Mouse (Mus musculus) heart, embryonic 11.5 days (tissue): ENCODE data around the gene Cdc40. TPM values are rescaled to one million over a fixed set of nuclear protein-coding genes. Genes with fewer than 3 reads are reported as not detected.

Experiments used
- ATAC-seq: fragments of 200-750 bp; cut with Nextera tagmentation; replicated peaks from 2 replicates; pipeline ENCODE4 v1.8.0; 2017; ENCODE audit warnings: moderate library complexity; ENCODE audit not compliant: insufficient number of reproducible peaks, low FRiP score, low TSS enrichment
- H3K27ac ChIP-seq: fragments of 300-500 bp; sonication (generic); 2 replicates; pipeline ENCODE4 v1.5.1; 2014; ENCODE audit warnings: mild to moderate bottlenecking, low read depth, low read length
- H3K27me3 ChIP-seq: fragments of 300-500 bp; sonication (generic); 2 replicates; pipeline ENCODE4 v1.6.1; 2014; ENCODE audit warnings: mild to moderate bottlenecking, low read length, mixed read lengths; ENCODE audit not compliant: control insufficient read depth, insufficient read depth
- H3K36me3 ChIP-seq: fragments of 300-500 bp; sonication (generic); 2 replicates; pipeline ENCODE4 v1.6.1; 2014; ENCODE audit warnings: mild to moderate bottlenecking, low read length, moderate library complexity, mixed read lengths; ENCODE audit not compliant: control insufficient read depth, insufficient read depth
- H3K4me1 ChIP-seq: fragments of 300-500 bp; sonication (generic); 2 replicates; pipeline ENCODE4 v1.6.1; 2014; ENCODE audit warnings: low read length; ENCODE audit not compliant: control insufficient read depth, insufficient read depth
- H3K4me2 ChIP-seq: fragments of 300-500 bp; sonication (generic); 2 replicates; pipeline ENCODE4 v1.6.1; 2014; ENCODE audit warnings: mild to moderate bottlenecking, moderate library complexity
- H3K4me3 ChIP-seq: fragments of 300-500 bp; sonication (generic); 2 replicates; pipeline ENCODE4 v1.5.1; 2014; ENCODE audit warnings: low read depth, low read length
- H3K9ac ChIP-seq: fragments of 300-500 bp; sonication (generic); 2 replicates; pipeline ENCODE4 v1.6.1; 2014; ENCODE audit warnings: mild to moderate bottlenecking, low read depth, low read length, moderate library complexity
- H3K9me3 ChIP-seq: fragments of 300-500 bp; sonication (generic); replicated peaks from 2 replicates; pipeline ENCODE4 v1.6.1; 2016; ENCODE audit warnings: low read length; ENCODE audit not compliant: control insufficient read depth
- WGBS: fragments of 180-500 bp; shearing (Covaris S2); extraction: QIAGEN DNeasy Blood & Tissue Kit; methylation state at CpG from one replicate; pipeline ENCODE4 v1.1.7; 2014; ENCODE audit not compliant: insufficient replicate concordance; 5-methylcytosine and 5-hydroxymethylcytosine counted together
- polyA plus RNA-seq: library from polyadenylated mRNA; unstranded; fragments of >200 nt; fragmentation: Nextera tagmentation; extraction: Ambion mirVana; gene quantifications from 2 replicates; pipeline ENCODE4 v1.2.1, GENCODE M21; 2014

Gene Cdc40
- polyA plus RNA-seq, 1 experiment from 2014 or later: 23.3 TPM

DNA sequence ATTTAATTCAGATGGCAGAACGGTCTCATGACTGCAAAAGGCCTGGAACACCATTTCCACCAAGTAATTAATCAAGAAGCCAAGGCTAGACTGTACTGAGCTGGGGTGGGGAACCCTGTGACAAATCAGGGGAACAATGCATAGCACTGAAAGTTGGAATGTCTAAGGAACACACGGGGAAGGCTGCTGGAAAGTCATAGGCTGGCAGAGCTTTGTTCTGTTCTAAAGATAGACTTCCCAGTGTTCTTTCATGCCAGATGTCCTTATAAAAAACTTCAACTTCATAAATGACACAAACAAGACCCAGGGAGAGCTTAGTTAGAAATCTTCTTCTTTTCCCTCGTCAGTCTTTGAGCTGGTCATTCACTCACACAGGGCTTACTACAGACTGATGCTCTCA lies 1.9 kb downstream of the Cdc40 start:
- no peaks in the 10 kb centered on the region for H3K36me3 ChIP-seq
- H3K4me1 ChIP-seq: peaks cover 26% of the 10 kb centered on the region
- no peaks in the 10 kb centered on the region for H3K27me3 ChIP-seq
- H3K27ac ChIP-seq: no peak overlapping the region
- no peak overlapping the region for H3K9ac ChIP-seq
- ATAC-seq: no peak
- H3K4me2 ChIP-seq: peak overlapping the region; percentile 32; the same call in 1 of the 2 replicates
- H3K9me3 ChIP-seq: no peaks in the 10 kb centered on the region
- no peak overlapping the region for H3K4me3 ChIP-seq
- WGBS: 64% methylated on average over 3 of the region's 3 CpGs

DNA sequence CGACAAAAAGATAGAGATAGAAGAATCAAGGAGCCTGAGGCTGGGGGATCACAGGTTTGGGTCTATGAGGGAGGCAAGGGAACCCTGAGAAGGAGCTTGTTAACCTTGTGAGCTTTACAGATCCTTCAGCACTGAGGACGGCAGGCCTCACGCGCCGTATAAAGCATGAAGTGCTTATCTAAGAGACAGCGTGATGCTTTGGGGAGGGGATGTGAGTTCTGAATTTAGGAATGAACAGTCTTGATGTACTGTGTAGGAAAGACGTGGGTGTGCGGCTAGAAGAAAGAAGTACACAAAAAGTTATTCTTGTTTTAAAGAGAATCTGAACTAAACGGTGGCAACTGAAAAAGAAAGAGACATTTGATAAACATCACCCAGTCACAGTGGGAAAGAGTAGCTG lies 3.1 kb downstream of the Cdc40 start:
- no peak overlapping the region for H3K4me2 ChIP-seq
- WGBS: 69% methylated on average over 9 of the region's 9 CpGs
- no peak for ATAC-seq
- H3K4me1 ChIP-seq: peaks cover 26% of the 10 kb centered on the region
- H3K4me3 ChIP-seq: no peak overlapping the region
- H3K36me3 ChIP-seq: no peaks in the 10 kb centered on the region
- H3K27me3 ChIP-seq: no peaks in the 10 kb centered on the region
- H3K27ac ChIP-seq: no peak overlapping the region
- H3K9me3 ChIP-seq: no peaks in the 10 kb centered on the region
- 0 out of 2 replicates have a peak overlapping the region, but pooled peaks have one; percentile 16 for H3K9ac ChIP-seq

DNA sequence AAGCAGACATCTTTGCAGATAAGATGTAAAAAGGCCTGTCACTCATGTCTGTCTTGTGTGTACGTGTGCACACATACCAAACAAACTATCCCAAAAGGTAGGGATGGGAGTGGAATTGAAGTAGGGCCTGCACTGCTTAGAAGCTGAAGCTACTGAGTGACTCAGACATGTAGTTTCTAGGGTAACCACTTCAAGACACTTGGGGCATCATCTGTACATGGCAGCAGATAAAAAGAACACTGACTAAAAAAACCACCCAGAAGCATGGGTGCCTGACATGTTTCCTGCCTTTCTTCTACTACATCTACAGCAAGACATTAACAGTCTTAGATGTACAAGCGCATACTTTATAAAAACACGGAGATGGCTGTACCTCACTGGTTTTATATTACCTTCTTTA lies 4.9 kb downstream of the Cdc40 start:
- ATAC-seq: no peak
- H3K4me3 ChIP-seq: no peak overlapping the region
- no peaks in the 10 kb centered on the region for H3K36me3 ChIP-seq
- peaks cover 31% of the 10 kb centered on the region for H3K4me1 ChIP-seq
- no peak overlapping the region for H3K9ac ChIP-seq
- 61% methylated on average over 3 of the region's 3 CpGs for WGBS
- H3K9me3 ChIP-seq: no peaks in the 10 kb centered on the region
- H3K4me2 ChIP-seq: no peak overlapping the region
- no peak overlapping the region for H3K27ac ChIP-seq
- no peaks in the 10 kb centered on the region for H3K27me3 ChIP-seq

DNA sequence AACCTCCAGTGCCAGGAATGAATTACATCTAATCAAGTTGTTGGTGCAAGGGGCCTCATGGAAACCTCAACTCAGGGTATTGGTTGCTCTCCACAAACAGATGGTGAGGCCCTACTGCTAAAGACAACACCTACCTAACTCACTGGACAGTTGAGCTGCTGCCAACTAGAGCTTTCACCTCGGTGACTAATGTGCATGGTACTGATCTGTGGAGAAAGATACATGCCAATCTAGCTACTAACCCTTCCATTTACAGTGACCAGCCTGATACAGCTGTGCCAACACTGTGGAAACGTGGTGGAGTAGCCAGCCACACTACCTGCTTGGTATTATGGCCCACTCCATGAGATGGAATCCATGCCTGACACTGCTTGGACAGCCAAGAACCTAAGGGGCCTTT lies 11.1 kb downstream of the Cdc40 start:
- no peak overlapping the region for H3K4me3 ChIP-seq
- ATAC-seq: no peak
- no peaks in the 10 kb centered on the region for H3K27me3 ChIP-seq
- H3K36me3 ChIP-seq: no peaks in the 10 kb centered on the region
- H3K4me1 ChIP-seq: peaks cover 12% of the 10 kb centered on the region
- no peak overlapping the region for H3K27ac ChIP-seq
- H3K9me3 ChIP-seq: no peaks in the 10 kb centered on the region
- 86% methylated on average over 2 of the region's 2 CpGs for WGBS
- H3K9ac ChIP-seq: no peak overlapping the region
- H3K4me2 ChIP-seq: no peak overlapping the region

GRCm38 (mm10) chr10:40871301-40871700 lies 11.8 kb downstream of the Cdc40 start:
- no peak overlapping the region for H3K4me2 ChIP-seq
- H3K9me3 ChIP-seq: no peaks in the 10 kb centered on the region
- ATAC-seq: no peak
- no peak overlapping the region for H3K4me3 ChIP-seq
- no peaks in the 10 kb centered on the region for H3K36me3 ChIP-seq
- 92% methylated on average over 2 of the region's 2 CpGs for WGBS
- H3K27me3 ChIP-seq: no peaks in the 10 kb centered on the region
- no peak overlapping the region for H3K27ac ChIP-seq
- peaks cover 12% of the 10 kb centered on the region for H3K4me1 ChIP-seq
- H3K9ac ChIP-seq: no peak overlapping the region

DNA sequence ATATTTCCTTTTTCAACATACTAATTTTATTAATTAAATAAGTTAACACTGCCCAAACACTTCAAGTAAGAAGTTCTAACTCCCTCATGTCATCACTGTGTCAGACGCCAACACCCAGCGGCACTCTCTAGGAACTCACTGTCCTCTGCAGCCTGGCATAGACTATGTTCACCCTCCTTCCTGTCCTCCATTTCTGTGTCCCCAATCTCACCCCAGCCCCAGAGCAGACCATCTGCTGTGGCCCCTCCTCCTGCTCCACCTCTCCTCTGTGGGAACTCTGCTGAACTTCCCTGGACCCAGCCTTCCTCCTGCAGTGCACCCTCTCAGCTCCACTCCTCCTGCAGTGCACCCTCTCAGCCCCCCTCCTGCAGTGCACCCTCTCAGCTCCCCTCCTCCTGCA lies 15.0 kb downstream of the Cdc40 start:
- no peak overlapping the region for H3K27ac ChIP-seq
- H3K9me3 ChIP-seq: no peaks in the 10 kb centered on the region
- 63% methylated on average over 2 of the region's 2 CpGs for WGBS

DNA sequence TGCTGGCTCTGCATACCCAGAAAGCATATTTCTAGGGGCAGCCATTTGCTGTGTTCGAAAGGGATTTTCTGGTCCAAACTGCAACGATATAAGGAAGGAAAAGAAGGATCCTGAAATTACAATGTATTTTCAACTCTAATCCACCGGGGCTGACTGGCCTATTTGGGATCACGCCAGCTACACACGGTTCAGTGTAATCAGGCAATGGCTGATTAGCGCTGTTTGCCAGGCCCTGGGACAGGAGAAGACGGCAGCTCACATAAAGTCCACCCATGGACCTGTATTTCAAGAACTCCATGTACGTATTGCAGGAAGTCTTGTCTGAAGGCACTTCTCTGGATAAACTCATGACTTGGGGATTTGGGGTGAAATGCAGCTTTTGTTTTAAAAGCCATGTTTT lies 25.5 kb downstream of the Cdc40 start:
- 77% methylated on average over 8 of the region's 8 CpGs for WGBS
- Histone ChIP-seq H3K4me1 (no peaks in the 10 kb centered on the region), H3K36me3 (no peaks in the 10 kb centered on the region; the same call in 1 of the 2 replicates), H3K4me3 (no peak overlapping the region), H3K4me2 (no peak overlapping the region), H3K27me3 (no peaks in the 10 kb centered on the region), H3K9ac (no peak overlapping the region), H3K27ac (no peak overlapping the region), H3K9me3 (no peaks in the 10 kb centered on the region)
- ATAC-seq: no peak

More for the DNA sequence above, 15.0 kb downstream of the Cdc40 start:
- Histone ChIP-seq H3K27me3 (no peaks in the 10 kb centered on the region), H3K36me3 (no peaks in the 10 kb centered on the region), H3K4me2 (no peak overlapping the region), H3K9ac (no peak overlapping the region), H3K4me1 (peaks cover 7% of the 10 kb centered on the region), H3K4me3 (no peak overlapping the region)
- no peak for ATAC-seq

- no peak overlapping the region for H3K4me2 ChIP-seq
- WGBS: 81% methylated on average over 7 of the region's 7 CpGs
- H3K9ac ChIP-seq: no peak overlapping the region
- no peaks in the 10 kb centered on the region for H3K27me3 ChIP-seq
- H3K27ac ChIP-seq: no peak overlapping the region
- no peak for ATAC-seq
- H3K4me1 ChIP-seq: no peaks in the 10 kb centered on the region
- no peaks in the 10 kb centered on the region; the same call in 1 of the 2 replicates for H3K36me3 ChIP-seq
- no peak overlapping the region for H3K4me3 ChIP-seq
- H3K9me3 ChIP-seq: no peaks in the 10 kb centered on the region
These were observed 26.4 kb downstream of the Cdc40 start for GRCm38 (mm10) chr10:40856703-40857102.

- Histone ChIP-seq H3K27me3 (no peaks in the 10 kb centered on the region), H3K9ac (no peak overlapping the region), H3K27ac (no peak overlapping the region), H3K9me3 (no peaks in the 10 kb centered on the region), H3K4me3 (no peak overlapping the region), H3K36me3 (no peaks in the 10 kb centered on the region; the same call in 1 of the 2 replicates), H3K4me2 (no peak overlapping the region), H3K4me1 (no peaks in the 10 kb centered on the region)
- 56% methylated on average over 2 of the region's 2 CpGs for WGBS
- no peak for ATAC-seq
These were observed 27.5 kb downstream of the Cdc40 start for GRCm38 (mm10) chr10:40855616-40856015.
